Mouse (Mus musculus): ENCODE results near the gene Gm6034.
"Not testable (repeated sequence)": the region's sequence is repeated elsewhere in the genome, so short reads cannot be mapped to it uniquely, and the experiment has no call there.

- not testable (repeated sequence) for TF ChIP-seq POLR2A (IDR thresholded peaks at IDR 0.05; ENCODE audit: borderline replicate concordance, extremely low read depth, insufficient read depth, insufficient read length, poor library complexity, severe bottlenecking); CTCF (IDR thresholded peaks at IDR 0.05; ENCODE audit: borderline replicate concordance, extremely low read depth, insufficient read depth, insufficient read length)
Observed at GRCm38 (mm10) chr17:36030046-36030702, 12.6 kb upstream of the Gm6034 start.

Data from brain, embryonic 14.5 days (tissue).